Comparison of ENCODE assay signal across 14 mouse cellular contexts in genomic region chr5:143999409-143999808, GRCm38 (mm10). TPM values are rescaled to one million over a fixed set of nuclear protein-coding genes. Genes with fewer than 3 reads are reported as not detected.
DNase-seq lines count a peak whose midpoint lies in the region; ATAC-seq and TF ChIP-seq lines count a peak whose summit lies in the region.
"Had no signal": no experiment of that assay in that cellular context is flagged by ENCODE, and none has a peak within 500 bp of the region (broad histone marks: within the 10 kb centered on the region; RNA-seq: fewer than 3 reads in every experiment).

No protein-coding gene starts in this region.

- H3K27me3 ChIP-seq in lung, embryonic 14.5 days (ENCODE audit: insufficient read depth, low read length): no peaks in the 10 kb centered on the region
- no peaks in the 10 kb centered on the region for H3K27me3 ChIP-seq in ES-Bruce4 (ENCODE audit: control insufficient read depth, insufficient read depth, low read length, poor library complexity, severe bottlenecking)
- no peaks in the 10 kb centered on the region for H3K27me3 ChIP-seq in heart, embryonic 12.5 days (replicated peaks)

- H3K9ac ChIP-seq in lung, embryonic 14.5 days: no peak overlapping the region
- no peak overlapping the region for H3K9ac ChIP-seq in ES-Bruce4 (ENCODE audit: low read depth, poor library complexity, severe bottlenecking)
- H3K9ac ChIP-seq in heart, embryonic 12.5 days: no peak overlapping the region

- 84% methylated on average over 1 of the region's 1 CpGs for whole genome bisulfite sequencing in lung, embryonic 14.5 days
- WGBS in heart, embryonic 12.5 days: 92% methylated on average over 1 of the region's 1 CpGs

- no peak overlapping the region for H3K4me2 ChIP-seq in lung, embryonic 14.5 days
- no peak overlapping the region for H3K4me2 ChIP-seq in heart, embryonic 12.5 days

- TF ChIP-seq CTCF in gastrocnemius, adult 2 months (IDR thresholded peaks at IDR 0.05): peak; percentile 28; the same call in 1 of the 2 replicates
- TF ChIP-seq CTCF in lung, embryonic 14.5 days (IDR thresholded peaks at IDR 0.05; ENCODE audit: low read depth): peak; percentile 51
- peak; percentile 47 for TF ChIP-seq CTCF in ES-Bruce4 (IDR thresholded peaks at IDR 0.05; ENCODE audit: low read depth, low read length)

- TF ChIP-seq POLR2A in ES-Bruce4 (IDR thresholded peaks at IDR 0.05; ENCODE audit: insufficient read depth, low read length): no peak

- peaks cover 84% of the 10 kb centered on the region for H3K36me3 ChIP-seq in lung, embryonic 14.5 days (ENCODE audit: insufficient read depth)
- peaks cover 25% of the 10 kb centered on the region for H3K36me3 ChIP-seq in ES-Bruce4 (ENCODE audit: control insufficient read depth, insufficient read depth, low read length, poor library complexity, severe bottlenecking)
- peaks cover 92% of the 10 kb centered on the region for H3K36me3 ChIP-seq in heart, embryonic 12.5 days

- no peaks in the 10 kb centered on the region for H3K9me3 ChIP-seq in lung, embryonic 14.5 days (ENCODE audit: low read depth, low read length)
- H3K9me3 ChIP-seq in ES-Bruce4 (replicated peaks; ENCODE audit: control insufficient read depth, insufficient read depth, low read length, poor library complexity, severe bottlenecking): no peaks in the 10 kb centered on the region
- H3K9me3 ChIP-seq in heart, embryonic 12.5 days (replicated peaks): no peaks in the 10 kb centered on the region

- no peaks in the 10 kb centered on the region for H3K4me1 ChIP-seq in lung, embryonic 14.5 days (ENCODE audit: insufficient read depth)
- H3K4me1 ChIP-seq in ES-Bruce4 (ENCODE audit: control insufficient read depth, insufficient read depth, low read length): no peaks in the 10 kb centered on the region
- H3K4me1 ChIP-seq in heart, embryonic 12.5 days (replicated peaks): 0 out of 2 replicates have a peak, but pooled peaks cover under 1% of the 10 kb centered on the region

- no peak for DNase-seq in gastrocnemius, adult 2 months
- no peak for DNase-seq in gastrocnemius, postnatal 4 days (ENCODE audit: low spot score in 2 of 2)
- peak; percentile 39 for DNase-seq in lung, embryonic 14.5 days
- DNase-seq in lung, postnatal 25 days (ENCODE audit: low spot score): no peak
- peak; percentile 20 for DNase-seq in induced T-regulatory cell, adult 2 months (ENCODE audit: low read depth)
- no peak for DNase-seq in spleen, adult 12 weeks (ENCODE audit: low spot score)
- DNase-seq: adrenal gland, postnatal 25 days; cerebellum, adult 9-11 months; gastrocnemius, postnatal 25 days; heart, postnatal 36 days; kidney, postnatal 14 days had no signal

- ATAC-seq in lung, embryonic 14.5 days (ENCODE audit: insufficient read depth): no peak
- no peak for ATAC-seq in heart, embryonic 12.5 days (ENCODE audit: insufficient number of reproducible peaks, low FRiP score)

- no peak overlapping the region for H3K4me3 ChIP-seq in gastrocnemius, adult 2 months
- no peak overlapping the region for H3K4me3 ChIP-seq in lung, embryonic 14.5 days (ENCODE audit: low read depth, low read length)
- H3K4me3 ChIP-seq in ES-Bruce4 (ENCODE audit: low read depth, low read length): no peak overlapping the region
- H3K4me3 ChIP-seq in heart, embryonic 12.5 days: no peak overlapping the region

- no peak for TF ChIP-seq EP300 in ES-Bruce4 (IDR thresholded peaks at IDR 0.05; ENCODE audit: insufficient read depth, low read depth, low read length)

- intact Hi-C loops in gastrocnemius, adult 2 months (cut with DNase I): no loop called here

- no peak overlapping the region for H3K27ac ChIP-seq in gastrocnemius, adult 2 months
- no peak overlapping the region for H3K27ac ChIP-seq in lung, embryonic 14.5 days (ENCODE audit: low read depth)
- H3K27ac ChIP-seq in ES-Bruce4 (ENCODE audit: insufficient read depth, low read length): no peak overlapping the region
- H3K27ac ChIP-seq in heart, embryonic 12.5 days (ENCODE audit: poor library complexity, severe bottlenecking): no peak overlapping the region

RNA-seq across cellular contexts. Expression of gene Ccz1, which starts 15.3 kb away (rescaled TPM):
- 10 to 100 TPM; 39.7 to 43.7 TPM for total RNA-seq in gastrocnemius, adult 2 months (2021)
- total RNA-seq in gastrocnemius, postnatal 4 days (2021): 10 to 100 TPM; 40.8 to 43.7 TPM
- 79.4 and 87.2 TPM in 2 replicates for polyA plus RNA-seq in lung, embryonic 14.5 days (2014; fragmentation: Nextera tagmentation; extraction: Ambion mirVana)
- polyA plus RNA-seq in ES-Bruce4 (2011; ENCODE audit: insufficient read depth, insufficient read length, low read depth, missing spikeins): 67.4 and 69.5 TPM in 2 replicates
- polyA plus RNA-seq in heart, embryonic 12.5 days (2016; fragmentation: Nextera tagmentation; extraction: Ambion mirVana): 59.1 and 59.3 TPM in 2 replicates

RNA-seq across cellular contexts. Expression of gene Ocm, which starts 27.1 kb away (rescaled TPM):
- not detected for total RNA-seq in gastrocnemius, adult 2 months (2021)
- total RNA-seq in gastrocnemius, postnatal 4 days (2021): not detected
- not detected in 2 replicates for polyA plus RNA-seq in lung, embryonic 14.5 days (2014; fragmentation: Nextera tagmentation; extraction: Ambion mirVana)
- polyA plus RNA-seq in ES-Bruce4 (2011; ENCODE audit: insufficient read depth, insufficient read length, low read depth, missing spikeins): not detected in 2 replicates
- not detected in 2 replicates for polyA plus RNA-seq in heart, embryonic 12.5 days (2016; fragmentation: Nextera tagmentation; extraction: Ambion mirVana)
- total RNA-seq: adrenal gland, postnatal 25 days; gastrocnemius, postnatal 25 days; heart, postnatal 36 days had no signal
- polyA plus RNA-seq: urinary bladder, adult 2 months had no signal

Comparison
In these comparisons a context has a peak if more than half of its experiments do, and no peak if none do; other contexts are left out.
1. DNase-seq: peak in lung, embryonic 14.5 days (single experiment) and induced T-regulatory cell, adult 2 months (single experiment); none in gastrocnemius, adult 2 months (single experiment), gastrocnemius, postnatal 4 days (0 of 2), lung, postnatal 25 days (single experiment) and spleen, adult 12 weeks (single experiment).
2. Peak in every context shown above with its lines, with median percentiles within 50 percentile points of each other: CTCF ChIP-seq.